Mouse (Mus musculus) effector memory CD4-positive, alpha-beta T cell, adult 7 months (primary cell): ENCODE results near the gene Col8a1. TPM values are rescaled to one million over a fixed set of nuclear protein-coding genes. Genes with fewer than 3 reads are reported as not detected.

Experiments
- polyA plus RNA-seq: library from polyadenylated mRNA; unstranded; fragments of 100-300 nt; shearing (Covaris generic); gene quantifications from one replicate; pipeline ENCODE4 v1.2.1, GENCODE M21; 2017

Col8a1 gene
- polyA plus RNA-seq = 0.49 TPM

GRCm38 (mm10) chr16:57754526-57755125 lies at the start of gene Col8a1:
Col8a1 (minus strand) TSS chr16:57754737.

GRCm38 (mm10) chr16:57606444-57607227 lies 147.9 kb downstream of the Col8a1 start, which contains the start of gene Cmss1:
Cmss1 (minus strand) TSS chr16:57606864.

Other genes with a start within 250 kb of the Col8a1 start
- 21.3 TPM for gene Cmss1, start 147.9 kb downstream of the Col8a1 start, polyA plus RNA-seq